ENCODE assay signal across 36 mouse cellular contexts in genomic region chr6:141691246-141691645, GRCm38 (mm10).
"Had no signal": no experiment of that assay in that cellular context is flagged by ENCODE, and none has a peak within 500 bp of the region (broad histone marks: within the 10 kb centered on the region; RNA-seq: fewer than 3 reads in every experiment).

No protein-coding gene starts in this region.

- H3K9ac ChIP-seq: heart, embryonic 12.5 days; heart, embryonic 13.5 days; heart, embryonic 15.5 days; hindbrain, embryonic 12.5 days; hindbrain, embryonic 13.5 days; hindbrain, embryonic 14.5 days; hindbrain, embryonic 15.5 days; intestine, embryonic 15.5 days; kidney, embryonic 15.5 days had no signal

- H3K9me3 ChIP-seq: heart, embryonic 10.5 days; heart, embryonic 12.5 days; heart, embryonic 13.5 days; heart, embryonic 15.5 days; hindbrain, embryonic 10.5 days; hindbrain, embryonic 12.5 days; hindbrain, embryonic 13.5 days; hindbrain, embryonic 15.5 days; intestine, embryonic 15.5 days; kidney, embryonic 15.5 days had no signal

- DNase-seq: heart, adult 18-20 months; heart, adult 2 months; heart, postnatal 10 days; heart, postnatal 14 days; heart, postnatal 36 days; heart, postnatal 4 days; kidney, adult 11 months; kidney, adult 18-20 months; kidney, adult 2 months; kidney, adult 8-10 months; kidney, adult 9 months; kidney, postnatal 10 days; kidney, postnatal 14 days; kidney, postnatal 25 days; kidney, postnatal 36 days; kidney, postnatal 4 days; layer of hippocampus, adult 9-11 months had no signal

- H3K27ac ChIP-seq: heart, adult 2 months; heart, embryonic 10.5 days; heart, embryonic 13.5 days; heart, embryonic 15.5 days; hindbrain, embryonic 10.5 days; hindbrain, embryonic 12.5 days; hindbrain, embryonic 13.5 days; hindbrain, embryonic 14.5 days; hindbrain, embryonic 15.5 days; hindbrain, postnatal 0 days; intestine, embryonic 15.5 days; kidney, embryonic 15.5 days; kidney, postnatal 0 days; layer of hippocampus, adult 2 months had no signal

- H3K4me1 ChIP-seq: heart, embryonic 15.5 days; hindbrain, embryonic 10.5 days; hindbrain, embryonic 12.5 days; hindbrain, embryonic 13.5 days; hindbrain, embryonic 15.5 days; intestine, embryonic 15.5 days had no signal

- H3K4me3 ChIP-seq: heart, adult 2 months; heart, embryonic 10.5 days; heart, embryonic 12.5 days; heart, embryonic 13.5 days; heart, embryonic 15.5 days; hindbrain, embryonic 10.5 days; hindbrain, embryonic 12.5 days; hindbrain, embryonic 13.5 days; hindbrain, embryonic 15.5 days; intestine, embryonic 15.5 days; kidney, embryonic 15.5 days; layer of hippocampus, adult 2 months had no signal

- H3K27me3 ChIP-seq: heart, embryonic 12.5 days; heart, embryonic 13.5 days; heart, embryonic 15.5 days; hindbrain, embryonic 12.5 days; hindbrain, embryonic 13.5 days; hindbrain, embryonic 15.5 days; intestine, embryonic 15.5 days; kidney, embryonic 15.5 days had no signal

- H3K4me2 ChIP-seq: heart, embryonic 11.5 days; heart, embryonic 12.5 days; heart, embryonic 13.5 days; heart, embryonic 15.5 days; hindbrain, embryonic 12.5 days; hindbrain, embryonic 13.5 days; hindbrain, embryonic 14.5 days; hindbrain, embryonic 15.5 days; intestine, embryonic 15.5 days; kidney, embryonic 15.5 days had no signal

- ATAC-seq: hindbrain, embryonic 16.5 days; hindbrain, postnatal 0 days; inflammation-experienced regulatory T-cells, adult 6 months; intestine, embryonic 15.5 days; intestine, embryonic 16.5 days; intestine, postnatal 0 days had no signal

- H3K36me3 ChIP-seq: heart, embryonic 10.5 days; heart, embryonic 12.5 days; heart, embryonic 13.5 days; heart, embryonic 15.5 days; hindbrain, embryonic 10.5 days; hindbrain, embryonic 12.5 days; hindbrain, embryonic 13.5 days; hindbrain, embryonic 15.5 days; intestine, embryonic 15.5 days; kidney, embryonic 15.5 days had no signal
